Mouse (Mus musculus): Measurements from ENCODE around the gene Carf. TPM values are rescaled to one million over a fixed set of nuclear protein-coding genes. Genes with fewer than 3 reads are reported as not detected.
"Not testable (repeated sequence)": the region's sequence is repeated elsewhere in the genome, so short reads cannot be mapped to it uniquely, and the experiment has no call there.

Carf gene
- polyA plus RNA-seq, 1 experiment: 0.80 TPM

- H3ac ChIP-seq (ENCODE audit: control insufficient read depth, insufficient read length, low read depth): no peak overlapping the region
- no peaks in the 10 kb centered on the region for H3K79me3 ChIP-seq (ENCODE audit: low read depth)
- TF ChIP-seq CTCF (IDR thresholded peaks at IDR 0.05; ENCODE audit: control insufficient read depth, insufficient read depth, insufficient read length) (no peak), MAX (IDR thresholded peaks at IDR 0.05) (no peak), MYOD1 (IDR thresholded peaks at IDR 0.05; ENCODE audit: control insufficient read depth, insufficient read length, low read depth) (no peak), MYOG (IDR thresholded peaks at IDR 0.05; ENCODE audit: control insufficient read depth, extremely low read depth, insufficient read length) (no peak)
- no peaks in the 10 kb centered on the region for H3K27me3 ChIP-seq (ENCODE audit: control insufficient read depth, insufficient read depth, insufficient read length)
- H3K79me2 ChIP-seq (ENCODE audit: control insufficient read depth, insufficient read depth): no peaks in the 10 kb centered on the region
- H3K36me3 ChIP-seq (ENCODE audit: control insufficient read depth, insufficient read depth): no peaks in the 10 kb centered on the region
- no peak overlapping the region for H3K4me3 ChIP-seq (ENCODE audit: insufficient read depth, poor library complexity, severe bottlenecking)
Observed at GRCm38 (mm10) chr1:60169626-60170025, 71.6 kb downstream of the Carf start.

DNA sequence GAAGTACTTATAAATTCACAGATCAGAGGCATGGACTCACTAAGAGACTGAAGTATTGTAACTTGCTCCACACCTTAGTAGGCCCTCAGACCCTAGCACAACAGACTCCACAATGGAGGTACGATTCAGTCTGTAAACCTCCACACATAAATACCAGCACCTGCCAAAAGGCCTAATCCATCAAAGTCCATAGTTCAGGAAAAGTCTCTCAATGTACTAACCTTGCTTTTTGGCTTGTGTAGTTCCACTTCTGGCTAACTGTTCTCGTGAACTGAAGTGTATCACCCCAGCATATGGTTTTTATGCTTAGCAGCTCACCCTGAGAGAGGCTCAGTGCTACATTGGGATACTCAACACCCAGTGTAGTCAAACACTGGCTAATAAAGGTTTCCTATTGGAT lies 72.2 kb downstream of the Carf start:
- no peaks in the 10 kb centered on the region for H3K79me2 ChIP-seq (ENCODE audit: control insufficient read depth, insufficient read depth)
- no peaks in the 10 kb centered on the region for H3K27me3 ChIP-seq (ENCODE audit: control insufficient read depth, insufficient read depth, insufficient read length)
- TF ChIP-seq CTCF (IDR thresholded peaks at IDR 0.05; ENCODE audit: control insufficient read depth, insufficient read depth, insufficient read length) (no peak), USF1 (IDR thresholded peaks at IDR 0.05; ENCODE audit: low read depth) (no peak), MYOD1 (IDR thresholded peaks at IDR 0.05; ENCODE audit: control insufficient read depth, insufficient read length, low read depth) (no peak), FOSL1 (IDR thresholded peaks at IDR 0.05; ENCODE audit: insufficient read depth, low read length, poor library complexity, severe bottlenecking) (no peak), MAX (IDR thresholded peaks at IDR 0.05) (no peak), MYOG (IDR thresholded peaks at IDR 0.05; ENCODE audit: control insufficient read depth, extremely low read depth, insufficient read length) (no peak), CEBPB (IDR thresholded peaks at IDR 0.05; ENCODE audit: low read depth) (no peak)
- no peaks in the 10 kb centered on the region for H3K79me3 ChIP-seq (ENCODE audit: low read depth)
- H3K4me3 ChIP-seq (ENCODE audit: insufficient read depth, poor library complexity, severe bottlenecking): no peak overlapping the region
- no peak overlapping the region for H3ac ChIP-seq (ENCODE audit: control insufficient read depth, insufficient read length, low read depth)
- H3K36me3 ChIP-seq (ENCODE audit: control insufficient read depth, insufficient read depth): no peaks in the 10 kb centered on the region

- Histone ChIP-seq H3K27me3 (ENCODE audit: control insufficient read depth, insufficient read depth, insufficient read length) (no peaks in the 10 kb centered on the region), H3K36me3 (ENCODE audit: control insufficient read depth, insufficient read depth) (no peaks in the 10 kb centered on the region), H3K79me2 (ENCODE audit: control insufficient read depth, insufficient read depth) (no peaks in the 10 kb centered on the region), H3ac (ENCODE audit: control insufficient read depth, insufficient read length, low read depth) (no peak overlapping the region), H3K4me3 (ENCODE audit: insufficient read depth, poor library complexity, severe bottlenecking) (no peak overlapping the region), H3K79me3 (ENCODE audit: low read depth) (no peaks in the 10 kb centered on the region)
- TF ChIP-seq CEBPB (IDR thresholded peaks at IDR 0.05; ENCODE audit: low read depth) (no peak), FOSL1 (IDR thresholded peaks at IDR 0.05; ENCODE audit: insufficient read depth, low read length, poor library complexity, severe bottlenecking) (no peak), MAX (IDR thresholded peaks at IDR 0.05) (no peak), MYOD1 (IDR thresholded peaks at IDR 0.05; ENCODE audit: control insufficient read depth, insufficient read length, low read depth) (no peak), USF1 (IDR thresholded peaks at IDR 0.05; ENCODE audit: low read depth) (no peak), CTCF (IDR thresholded peaks at IDR 0.05; ENCODE audit: control insufficient read depth, insufficient read depth, insufficient read length) (no peak), MYOG (IDR thresholded peaks at IDR 0.05; ENCODE audit: control insufficient read depth, extremely low read depth, insufficient read length) (no peak)
Observed at GRCm38 (mm10) chr1:60173119-60173518, 75.1 kb downstream of the Carf start.

- H3K36me3 ChIP-seq (ENCODE audit: control insufficient read depth, insufficient read depth); H3K27me3 ChIP-seq (ENCODE audit: control insufficient read depth, insufficient read depth, insufficient read length); H3K79me3 ChIP-seq (ENCODE audit: low read depth); H3ac ChIP-seq (ENCODE audit: control insufficient read depth, insufficient read length, low read depth); H3K4me3 ChIP-seq (ENCODE audit: insufficient read depth, poor library complexity, severe bottlenecking): not testable (repeated sequence)
- peaks cover 22% of the 10 kb centered on the region for H3K79me2 ChIP-seq (ENCODE audit: control insufficient read depth, insufficient read depth)
Observed at GRCm38 (mm10) chr1:60177814-60178213, 79.8 kb downstream of the Carf start.

DNA sequence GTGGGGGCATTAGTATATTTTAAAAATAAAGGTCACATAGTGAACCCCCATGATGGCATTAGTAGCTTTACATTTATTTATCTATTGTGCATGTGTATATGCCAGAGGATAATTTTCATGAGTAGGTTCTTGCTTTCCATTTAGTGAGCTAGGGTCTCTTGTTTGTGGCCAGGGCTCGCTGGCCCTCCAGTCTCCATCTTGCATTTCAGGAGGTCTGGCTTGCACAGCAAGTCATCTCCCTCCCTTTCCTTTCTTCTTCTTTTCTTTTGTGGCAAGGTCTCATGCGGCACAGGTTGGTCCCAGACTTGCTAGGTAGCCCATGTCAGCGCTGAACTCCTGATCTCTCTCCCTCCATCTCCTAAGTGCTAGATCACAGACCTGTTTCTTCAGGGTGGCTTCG lies 81.3 kb downstream of the Carf start:
- Histone ChIP-seq H3K4me3 (ENCODE audit: insufficient read depth, poor library complexity, severe bottlenecking) (no peak overlapping the region), H3K36me3 (ENCODE audit: control insufficient read depth, insufficient read depth) (peaks cover 4% of the 10 kb centered on the region), H3K27me3 (ENCODE audit: control insufficient read depth, insufficient read depth, insufficient read length) (no peaks in the 10 kb centered on the region), H3ac (ENCODE audit: control insufficient read depth, insufficient read length, low read depth) (no peak overlapping the region), H3K79me2 (ENCODE audit: control insufficient read depth, insufficient read depth) (peaks cover 32% of the 10 kb centered on the region), H3K79me3 (ENCODE audit: low read depth) (peaks cover 5% of the 10 kb centered on the region)
- TF ChIP-seq MYOG (IDR thresholded peaks at IDR 0.05; ENCODE audit: control insufficient read depth, extremely low read depth, insufficient read length) (no peak), USF1 (IDR thresholded peaks at IDR 0.05; ENCODE audit: low read depth) (no peak), CTCF (IDR thresholded peaks at IDR 0.05; ENCODE audit: control insufficient read depth, insufficient read depth, insufficient read length) (no peak), MYOD1 (IDR thresholded peaks at IDR 0.05; ENCODE audit: control insufficient read depth, insufficient read length, low read depth) (no peak), FOSL1 (IDR thresholded peaks at IDR 0.05; ENCODE audit: insufficient read depth, low read length, poor library complexity, severe bottlenecking) (no peak), MAX (IDR thresholded peaks at IDR 0.05) (no peak), CEBPB (IDR thresholded peaks at IDR 0.05; ENCODE audit: low read depth) (no peak)

DNA sequence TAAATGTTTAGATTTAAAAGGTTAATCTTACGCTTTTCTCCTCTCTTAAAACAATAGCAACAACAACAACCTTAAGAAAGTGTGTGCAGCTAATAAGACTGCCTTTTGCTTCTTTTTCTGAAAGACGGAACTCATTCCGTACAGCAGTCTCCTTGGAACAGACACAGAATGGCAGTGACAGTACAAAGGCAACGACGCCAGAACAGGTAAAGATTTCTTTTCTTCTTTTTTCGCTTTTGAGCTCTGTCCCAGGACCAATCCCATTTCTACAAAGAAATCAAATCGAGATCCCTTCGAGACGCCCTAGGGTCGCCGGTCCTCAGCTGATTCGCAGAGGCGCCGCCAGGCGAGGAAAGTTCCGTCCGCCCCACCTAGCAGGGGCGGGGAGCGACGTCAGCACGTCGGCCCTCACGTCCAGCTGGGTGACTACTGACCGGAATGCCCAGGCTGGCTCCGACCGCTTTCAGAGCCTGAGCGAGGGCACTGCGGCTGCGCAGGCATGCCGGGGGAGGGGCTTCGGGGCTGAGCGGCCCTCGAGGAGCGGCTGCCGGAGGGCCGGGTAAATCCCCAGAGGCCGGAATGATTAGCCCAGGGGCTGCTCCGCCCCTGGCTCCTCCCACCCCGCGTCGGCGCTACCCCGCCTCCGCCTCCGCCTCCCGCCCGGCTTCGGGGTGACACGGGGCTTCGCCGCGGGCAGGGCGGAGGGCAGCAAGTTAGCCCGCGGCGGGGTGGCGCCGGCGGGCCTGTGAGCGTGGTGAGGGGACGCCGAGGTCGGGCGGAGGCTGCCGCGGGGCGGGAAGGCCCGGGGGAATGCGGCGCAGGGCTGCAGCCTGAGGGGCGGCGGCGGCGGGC lies 82.1 kb downstream of the Carf start, which contains the start of gene Nbeal1:
Gene Nbeal1 (plus strand): TSS at position 668 of the 852 bp plus-strand sequence.
- H3K79me3 ChIP-seq (ENCODE audit: low read depth): peaks cover 5% of the 10 kb centered on the region
- peaks cover 10% of the 10 kb centered on the region for H3K36me3 ChIP-seq (ENCODE audit: control insufficient read depth, insufficient read depth)
- peaks cover 32% of the 10 kb centered on the region for H3K79me2 ChIP-seq (ENCODE audit: control insufficient read depth, insufficient read depth)
- no peaks in the 10 kb centered on the region for H3K27me3 ChIP-seq (ENCODE audit: control insufficient read depth, insufficient read depth, insufficient read length)
- H3K4me3 ChIP-seq (ENCODE audit: insufficient read depth, poor library complexity, severe bottlenecking): peak within 1 kb of the TSS; percentile 80
- peak within 1 kb of the TSS; percentile 77 for H3ac ChIP-seq (ENCODE audit: control insufficient read depth, insufficient read length, low read depth)
- TF ChIP-seq MYOG (IDR thresholded peaks at IDR 0.05; ENCODE audit: control insufficient read depth, extremely low read depth, insufficient read length) (no peak), MYOD1 (IDR thresholded peaks at IDR 0.05; ENCODE audit: control insufficient read depth, insufficient read length, low read depth) (no peak), CTCF (IDR thresholded peaks at IDR 0.05; ENCODE audit: control insufficient read depth, insufficient read depth, insufficient read length) (no peak), USF1 (IDR thresholded peaks at IDR 0.05; ENCODE audit: low read depth) (no peak), FOSL1 (IDR thresholded peaks at IDR 0.05; ENCODE audit: insufficient read depth, low read length, poor library complexity, severe bottlenecking) (no peak), MAX (IDR thresholded peaks at IDR 0.05) (no peak)

Measured in C2C12 (cell line).